Mouse (Mus musculus) layer of hippocampus, adult 11-12 months (tissue): Measurements from ENCODE around the gene D430042O09Rik.

ENCODE experiments used
- DNase-seq: peaks from one replicate; pipeline ENCODE4 v3.0.0; 2022; ENCODE audit warnings: low spot score

D430042O09Rik gene

GRCm38 (mm10) chr7:125808210-125808609 is 100.5 kb downstream of the D430042O09Rik start:
- no peak for DNase-seq

- no peak for DNase-seq
Measured at GRCm38 (mm10) chr7:125812721-125813120, 105.0 kb downstream of the D430042O09Rik start.

- no peak for DNase-seq
Measured at GRCm38 (mm10) chr7:125815733-125816132, 108.0 kb downstream of the D430042O09Rik start.

GRCm38 (mm10) chr7:125818301-125818712 is 110.6 kb downstream of the D430042O09Rik start:
- DNase-seq, result no peak

- no peak for DNase-seq
Measured at GRCm38 (mm10) chr7:125820233-125820632, 112.5 kb downstream of the D430042O09Rik start.

- DNase-seq, result no peak
Measured at GRCm38 (mm10) chr7:125826425-125826824, 118.7 kb downstream of the D430042O09Rik start.

- DNase-seq, result no peak
Measured at GRCm38 (mm10) chr7:125826887-125827286, 119.2 kb downstream of the D430042O09Rik start.

GRCm38 (mm10) chr7:125827420-125827819 is 119.7 kb downstream of the D430042O09Rik start:
- no peak for DNase-seq

- no peak for DNase-seq
Measured at GRCm38 (mm10) chr7:125828561-125828960, 120.9 kb downstream of the D430042O09Rik start.

- DNase-seq, result no peak
Measured at GRCm38 (mm10) chr7:125829121-125829666, 121.5 kb downstream of the D430042O09Rik start.

- DNase-seq, result no peak
Measured at GRCm38 (mm10) chr7:125832767-125833166, 125.1 kb downstream of the D430042O09Rik start.

- no peak for DNase-seq
Measured at GRCm38 (mm10) chr7:125833471-125833870, 125.8 kb downstream of the D430042O09Rik start.

GRCm38 (mm10) chr7:125838078-125838742 is 130.5 kb downstream of the D430042O09Rik start:
- DNase-seq, result no peak

GRCm38 (mm10) chr7:125845611-125846010 is 137.9 kb downstream of the D430042O09Rik start:
- no peak for DNase-seq

GRCm38 (mm10) chr7:125846866-125847527 is 139.3 kb downstream of the D430042O09Rik start:
- DNase-seq, result no peak

- no peak for DNase-seq
Measured at GRCm38 (mm10) chr7:125847528-125847866, 139.8 kb downstream of the D430042O09Rik start.

- DNase-seq, result no peak
Measured at GRCm38 (mm10) chr7:125859564-125859963, 151.9 kb downstream of the D430042O09Rik start.

- no peak for DNase-seq
Measured at GRCm38 (mm10) chr7:125860421-125860820, 152.7 kb downstream of the D430042O09Rik start.

- DNase-seq, result no peak
Measured at GRCm38 (mm10) chr7:125864026-125864425, 156.3 kb downstream of the D430042O09Rik start.

GRCm38 (mm10) chr7:125865234-125865633 is 157.5 kb downstream of the D430042O09Rik start:
- no peak for DNase-seq

- DNase-seq, result no peak
Measured at GRCm38 (mm10) chr7:125868570-125868969, 160.9 kb downstream of the D430042O09Rik start.

GRCm38 (mm10) chr7:125871404-125872201 is 163.9 kb downstream of the D430042O09Rik start:
- no peak for DNase-seq

GRCm38 (mm10) chr7:125872202-125872580 is 164.5 kb downstream of the D430042O09Rik start:
- no peak for DNase-seq
